Mouse (Mus musculus): ENCODE measurements around the gene Prss37.

GRCm38 (mm10) chr6:40493229-40493628, 26.1 kb downstream of the Prss37 start, which contains the start of gene Tas2r108:
- TF ChIP-seq CTCF (IDR thresholded peaks at IDR 0.05; ENCODE audit: control insufficient read depth, insufficient read depth, insufficient replicate concordance, low read depth, low read length) (no peak), POLR2A (IDR thresholded peaks at IDR 0.05; ENCODE audit: control insufficient read depth, low read depth, low read length) (no peak)

Data from testis, adult 2 months (tissue).